Mouse (Mus musculus) forebrain, embryonic 11.5 days (tissue): ENCODE measurements at regions not wholly inside any gene's neighbourhood (a gene's known extent, or its start where the extent isn't known, plus 50 kb on each side); places are given as distances from the start of the nearest gene placed in this dataset.

ENCODE experiments used
- ATAC-seq: fragments of 200-750 bp; cut with Nextera tagmentation; replicated peaks from 2 replicates; pipeline ENCODE4 v1.8.0; 2017; ENCODE audit warnings: moderate TSS enrichment; ENCODE audit not compliant: low FRiP score
- DNase-seq: peaks from one replicate; pipeline ENCODE4 v3.0.0-alpha.2; 2017; ENCODE audit warnings: low spot score
- H3K27ac ChIP-seq: fragments of 300-500 bp; sonication (generic); 2 replicates; pipeline ENCODE4 v1.5.1; 2014; ENCODE audit warnings: low read depth, low read length
- H3K27me3 ChIP-seq: fragments of 300-500 bp; sonication (generic); 2 replicates; pipeline ENCODE4 v1.6.1; 2014; ENCODE audit warnings: mild to moderate bottlenecking, low read length, mixed read lengths; ENCODE audit not compliant: control insufficient read depth, insufficient read depth
- H3K36me3 ChIP-seq: fragments of 300-500 bp; sonication (generic); 2 replicates; pipeline ENCODE4 v1.6.1; 2014; ENCODE audit warnings: mild to moderate bottlenecking, low read length, moderate library complexity, mixed read lengths; ENCODE audit not compliant: control insufficient read depth, insufficient read depth
- H3K4me1 ChIP-seq: fragments of 300-500 bp; sonication (generic); replicated peaks from 2 replicates; pipeline ENCODE4 v1.6.1; 2014; ENCODE audit warnings: low read length, mixed read lengths; ENCODE audit not compliant: control insufficient read depth, insufficient read depth
- H3K4me2 ChIP-seq: fragments of 300-500 bp; sonication (generic); 2 replicates; pipeline ENCODE4 v1.6.1; 2014; ENCODE audit warnings: low read depth, mild to moderate bottlenecking, low read length, moderate library complexity, mixed read lengths; ENCODE audit not compliant: severe bottlenecking
- H3K4me3 ChIP-seq: fragments of 300-500 bp; sonication (generic); 2 replicates; pipeline ENCODE4 v1.5.1; 2014; ENCODE audit warnings: low read depth, low read length
- H3K9ac ChIP-seq: fragments of 300-500 bp; sonication (generic); 2 replicates; pipeline ENCODE4 v1.6.1; 2014; ENCODE audit warnings: low read length
- H3K9me3 ChIP-seq: fragments of 300-500 bp; sonication (generic); 2 replicates; pipeline ENCODE4 v1.6.1; 2016; ENCODE audit warnings: low read length, mixed read lengths; ENCODE audit not compliant: control insufficient read depth
- WGBS: fragments of 180-500 bp; shearing (Covaris S2); extraction: QIAGEN DNeasy Blood & Tissue Kit; methylation state at CpG from one replicate; pipeline ENCODE4 v1.1.7; 2014; 5-methylcytosine and 5-hydroxymethylcytosine counted together

GRCm38 (mm10) chr1:149556381-149556780, 404.7 kb downstream of the Pla2g4a start:
- no peaks in the 10 kb centered on the region for H3K4me1 ChIP-seq
- H3K4me2 ChIP-seq: no peak overlapping the region
- no peaks in the 10 kb centered on the region for H3K9me3 ChIP-seq
- DNase-seq: no peak
- no peaks in the 10 kb centered on the region for H3K36me3 ChIP-seq
- 88% methylated on average over 8 of the region's 8 CpGs for WGBS
- ATAC-seq: no peak
- no peak overlapping the region for H3K9ac ChIP-seq
- H3K27ac ChIP-seq: no peak overlapping the region
- no peak overlapping the region for H3K4me3 ChIP-seq
- no peaks in the 10 kb centered on the region for H3K27me3 ChIP-seq

GRCm38 (mm10) chr1:149555355-149556007, 405.6 kb downstream of the Pla2g4a start:
- peak; percentile 39; the same call in 1 of the 2 replicates for ATAC-seq
- Histone ChIP-seq H3K4me1 (no peaks in the 10 kb centered on the region), H3K4me3 (no peak overlapping the region), H3K36me3 (no peaks in the 10 kb centered on the region), H3K4me2 (no peak overlapping the region), H3K27me3 (no peaks in the 10 kb centered on the region), H3K9ac (no peak overlapping the region), H3K9me3 (no peaks in the 10 kb centered on the region), H3K27ac (no peak overlapping the region)
- WGBS: 81% methylated on average over 6 of the region's 6 CpGs
- DNase-seq: no peak

- Histone ChIP-seq H3K9ac (no peak overlapping the region), H3K4me1 (no peaks in the 10 kb centered on the region), H3K36me3 (no peaks in the 10 kb centered on the region), H3K27ac (no peak overlapping the region), H3K9me3 (no peaks in the 10 kb centered on the region), H3K4me2 (no peak overlapping the region), H3K4me3 (no peak overlapping the region), H3K27me3 (no peaks in the 10 kb centered on the region)
- DNase-seq (no peak), ATAC-seq (peak; percentile 62)
- WGBS: 65% methylated on average over 3 of the region's 3 CpGs
These were observed 415.0 kb downstream of the Pla2g4a start for GRCm38 (mm10) chr1:149546076-149546475.

GRCm38 (mm10) chr1:149541386-149541785, 419.7 kb downstream of the Pla2g4a start:
- DNase-seq (no peak), ATAC-seq (no peak)
- Histone ChIP-seq H3K4me1 (no peaks in the 10 kb centered on the region), H3K9ac (no peak overlapping the region), H3K9me3 (no peaks in the 10 kb centered on the region), H3K27me3 (no peaks in the 10 kb centered on the region), H3K4me2 (no peak overlapping the region), H3K27ac (no peak overlapping the region), H3K36me3 (no peaks in the 10 kb centered on the region), H3K4me3 (no peak overlapping the region)
- WGBS: 51% methylated on average over 2 of the region's 2 CpGs

- Histone ChIP-seq H3K27ac (no peak overlapping the region), H3K9ac (no peak overlapping the region), H3K4me2 (no peak overlapping the region), H3K4me1 (no peaks in the 10 kb centered on the region), H3K9me3 (no peaks in the 10 kb centered on the region), H3K4me3 (no peak overlapping the region), H3K36me3 (no peaks in the 10 kb centered on the region), H3K27me3 (no peaks in the 10 kb centered on the region)
- 38% methylated on average over 3 of the region's 3 CpGs for WGBS
- peak; percentile 67; the same call in 1 of the 2 replicates for ATAC-seq
- no peak for DNase-seq
These were observed 427.4 kb downstream of the Pla2g4a start for GRCm38 (mm10) chr1:149533651-149534050.
